20 mouse cellular contexts compared by ENCODE assay signal in the genomic region with DNA sequence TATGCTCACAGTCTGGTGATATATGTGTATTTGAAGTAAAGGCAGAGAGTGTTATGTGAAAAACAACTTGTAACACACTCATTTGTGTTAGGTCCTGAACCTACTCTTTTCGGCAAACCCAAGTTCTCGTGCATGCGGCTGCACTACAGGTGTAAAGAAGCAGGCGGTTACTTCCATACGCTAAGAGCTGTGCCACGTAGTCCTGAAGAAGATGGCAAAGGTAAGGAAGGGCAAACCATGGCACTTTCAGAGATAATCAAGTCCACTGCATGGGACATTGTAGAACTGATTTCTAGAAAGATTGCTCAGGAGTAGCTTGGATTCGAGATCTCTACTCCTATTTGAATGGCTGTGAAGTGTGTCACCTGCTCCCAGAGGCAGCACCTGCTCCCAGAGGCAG. TPM values are rescaled to one million over a fixed set of nuclear protein-coding genes. Genes with fewer than 3 reads are reported as not detected.
DNase-seq lines count a peak whose midpoint lies in the region; ATAC-seq and TF ChIP-seq lines count a peak whose summit lies in the region.
"Had no signal": no experiment of that assay in that cellular context is flagged by ENCODE, and none has a peak within 500 bp of the region (broad histone marks: within the 10 kb centered on the region; RNA-seq: fewer than 3 reads in every experiment).

No protein-coding gene starts in this region.

- H3K4me1 ChIP-seq in hindbrain, postnatal 0 days (ENCODE audit: insufficient read depth, low read length): no peaks in the 10 kb centered on the region
- peaks cover 3% of the 10 kb centered on the region; the same call in 1 of the 2 replicates for H3K4me1 ChIP-seq in hindbrain, embryonic 16.5 days (ENCODE audit: control insufficient read depth, insufficient read depth, low read depth, low read length)
- peaks cover 25% of the 10 kb centered on the region for H3K4me1 ChIP-seq in neural tube, embryonic 13.5 days (replicated peaks)
- peaks cover 15% of the 10 kb centered on the region for H3K4me1 ChIP-seq in neural tube, embryonic 15.5 days
- H3K4me1 ChIP-seq: embryonic facial prominence, embryonic 13.5 days; heart, embryonic 15.5 days; intestine, embryonic 15.5 days had no signal

- peak; percentile 28 for DNase-seq in heart, adult 11 months
- DNase-seq in heart, postnatal 14 days: no peak
- no peak for DNase-seq in hindbrain, postnatal 0 days (ENCODE audit: low spot score)
- DNase-seq in neural tube, embryonic 10.5 days (ENCODE audit: extremely low spot score, low spot score): no peak
- no peak for DNase-seq in spleen, adult 18-20 months
- DNase-seq: adrenal gland, adult 2 months; adrenal gland, postnatal 36 days; cerebellum, adult 8-10 months; cerebellum, postnatal 25 days; gastrocnemius, postnatal 10 days; heart, adult 2 months had no signal

- no peak overlapping the region for H3K27ac ChIP-seq in hindbrain, postnatal 0 days
- H3K27ac ChIP-seq in hindbrain, embryonic 16.5 days (ENCODE audit: low read depth, low read length): no peak overlapping the region
- H3K27ac ChIP-seq in neural tube, embryonic 13.5 days (replicated peaks): no peak overlapping the region
- H3K27ac ChIP-seq in neural tube, embryonic 15.5 days (replicated peaks): no peak overlapping the region
- H3K27ac ChIP-seq: embryonic facial prominence, embryonic 13.5 days; heart, adult 2 months; heart, embryonic 15.5 days; intestine, embryonic 15.5 days had no signal

- peak overlapping the region; percentile 39; the same call in 1 of the 2 replicates for H3K4me3 ChIP-seq in hindbrain, postnatal 0 days (ENCODE audit: low read length)
- no peak overlapping the region for H3K4me3 ChIP-seq in hindbrain, embryonic 16.5 days (ENCODE audit: low read length)
- no peak overlapping the region for H3K4me3 ChIP-seq in neural tube, embryonic 13.5 days
- H3K4me3 ChIP-seq in neural tube, embryonic 15.5 days (replicated peaks): no peak overlapping the region
- H3K4me3 ChIP-seq: embryonic facial prominence, embryonic 13.5 days; forebrain, embryonic 12.5 days; heart, adult 2 months; heart, embryonic 15.5 days; intestine, embryonic 15.5 days had no signal

- TF ChIP-seq CTCF in hindbrain, postnatal 0 days (IDR thresholded peaks at IDR 0.05; ENCODE audit: low read depth): no peak

- H3K9ac ChIP-seq in hindbrain, postnatal 0 days (replicated peaks; ENCODE audit: low read length): no peak overlapping the region
- no peak overlapping the region for H3K9ac ChIP-seq in hindbrain, embryonic 16.5 days (ENCODE audit: low read depth, low read length)
- no peak overlapping the region for H3K9ac ChIP-seq in neural tube, embryonic 13.5 days
- no peak overlapping the region for H3K9ac ChIP-seq in neural tube, embryonic 15.5 days (replicated peaks)
- H3K9ac ChIP-seq: embryonic facial prominence, embryonic 13.5 days; forebrain, embryonic 12.5 days; heart, embryonic 15.5 days; intestine, embryonic 15.5 days had no signal

- no peaks in the 10 kb centered on the region for H3K9me3 ChIP-seq in hindbrain, postnatal 0 days (ENCODE audit: low read length)
- H3K9me3 ChIP-seq in hindbrain, embryonic 16.5 days (ENCODE audit: control insufficient read depth, low read length): peaks cover 5% of the 10 kb centered on the region
- peaks cover 14% of the 10 kb centered on the region for H3K9me3 ChIP-seq in neural tube, embryonic 13.5 days
- H3K9me3 ChIP-seq in neural tube, embryonic 15.5 days (replicated peaks): no peaks in the 10 kb centered on the region
- H3K9me3 ChIP-seq: heart, embryonic 15.5 days; intestine, embryonic 15.5 days had no signal

- H3K36me3 ChIP-seq in hindbrain, postnatal 0 days (ENCODE audit: insufficient read depth, low read length): peaks cover 23% of the 10 kb centered on the region; the same call in 1 of the 2 replicates
- H3K36me3 ChIP-seq in hindbrain, embryonic 16.5 days (ENCODE audit: control insufficient read depth, insufficient read depth, low read length): peaks cover 24% of the 10 kb centered on the region
- H3K36me3 ChIP-seq in neural tube, embryonic 13.5 days: peaks cover 56% of the 10 kb centered on the region
- peaks cover 49% of the 10 kb centered on the region for H3K36me3 ChIP-seq in neural tube, embryonic 15.5 days

- no peaks in the 10 kb centered on the region for H3K27me3 ChIP-seq in hindbrain, postnatal 0 days (ENCODE audit: insufficient read depth, low read length)
- H3K27me3 ChIP-seq in hindbrain, embryonic 16.5 days (replicated peaks; ENCODE audit: control insufficient read depth, insufficient read depth, low read length): no peaks in the 10 kb centered on the region
- H3K27me3 ChIP-seq in neural tube, embryonic 13.5 days: no peaks in the 10 kb centered on the region
- H3K27me3 ChIP-seq in neural tube, embryonic 15.5 days (replicated peaks): no peaks in the 10 kb centered on the region
- H3K27me3 ChIP-seq: embryonic facial prominence, embryonic 13.5 days; forebrain, embryonic 12.5 days; heart, embryonic 15.5 days; intestine, embryonic 15.5 days had no signal

- no peak for ATAC-seq in hindbrain, postnatal 0 days
- ATAC-seq in hindbrain, embryonic 16.5 days: no peak
- no peak for ATAC-seq in neural tube, embryonic 13.5 days (ENCODE audit: low read depth)
- no peak for ATAC-seq in neural tube, embryonic 15.5 days (ENCODE audit: low FRiP score)
- ATAC-seq: forebrain, embryonic 16.5 days; intestine, embryonic 15.5 days had no signal

- peak overlapping the region; percentile 55 for H3K4me2 ChIP-seq in hindbrain, postnatal 0 days (ENCODE audit: low read depth, low read length)
- H3K4me2 ChIP-seq in hindbrain, embryonic 16.5 days (ENCODE audit: low read length): no peak overlapping the region
- peak overlapping the region; percentile 55; the same call in 1 of the 2 replicates for H3K4me2 ChIP-seq in neural tube, embryonic 13.5 days
- H3K4me2 ChIP-seq in neural tube, embryonic 15.5 days: peak overlapping the region; percentile 60; the same call in 1 of the 2 replicates
- H3K4me2 ChIP-seq: embryonic facial prominence, embryonic 13.5 days; heart, embryonic 11.5 days; heart, embryonic 15.5 days; intestine, embryonic 15.5 days had no signal

- WGBS in hindbrain, postnatal 0 days: 92% methylated on average over 7 of the region's 7 CpGs
- WGBS in hindbrain, embryonic 16.5 days: 92% methylated on average over 7 of the region's 7 CpGs
- 91% methylated on average over 7 of the region's 7 CpGs for WGBS in neural tube, embryonic 13.5 days
- 91% methylated on average over 7 of the region's 7 CpGs for WGBS in neural tube, embryonic 15.5 days

- intact Hi-C loops in heart, postnatal 14 days (cut with DNase I): loop anchor here (5.0 kb wide), 1 partner anchor 320 kb away; no protein-coding TSS in a partner anchor

RNA-seq across cellular contexts. Expression of gene Mcmbp, which starts 48.1 kb away (rescaled TPM):
- 10 to 100 TPM; 26.3 to 27.2 TPM for total RNA-seq in heart, postnatal 14 days (2021)
- 28.7 and 39.4 TPM in 2 replicates for total RNA-seq in hindbrain, postnatal 0 days (2014; rRNA removed)
- polyA plus RNA-seq in hindbrain, postnatal 0 days (2015; fragmentation: Nextera tagmentation; extraction: Ambion mirVana): 38.5 and 41.2 TPM in 2 replicates
- polyA plus RNA-seq in hindbrain, embryonic 16.5 days (2015; fragmentation: Nextera tagmentation; extraction: Ambion mirVana): 34.6 and 40.4 TPM in 2 replicates
- 50.0 and 52.8 TPM in 2 replicates for polyA plus RNA-seq in neural tube, embryonic 13.5 days (2015; fragmentation: Nextera tagmentation; extraction: Ambion mirVana)
- 39.5 and 42.8 TPM in 2 replicates for polyA plus RNA-seq in neural tube, embryonic 15.5 days (2015; fragmentation: Nextera tagmentation; extraction: Ambion mirVana)

RNA-seq across cellular contexts. Expression of gene Sec23ip, which starts 52.6 kb away (rescaled TPM):
- 10 to 100 TPM; 27.7 to 31.6 TPM for total RNA-seq in heart, postnatal 14 days (2021)
- total RNA-seq in hindbrain, postnatal 0 days (2014; rRNA removed): 18.7 and 19.0 TPM in 2 replicates
- polyA plus RNA-seq in hindbrain, postnatal 0 days (2015; fragmentation: Nextera tagmentation; extraction: Ambion mirVana): 24.6 and 26.1 TPM in 2 replicates
- 32.8 and 36.3 TPM in 2 replicates for polyA plus RNA-seq in hindbrain, embryonic 16.5 days (2015; fragmentation: Nextera tagmentation; extraction: Ambion mirVana)
- polyA plus RNA-seq in neural tube, embryonic 13.5 days (2015; fragmentation: Nextera tagmentation; extraction: Ambion mirVana): 37.8 and 42.4 TPM in 2 replicates
- 35.7 and 36.6 TPM in 2 replicates for polyA plus RNA-seq in neural tube, embryonic 15.5 days (2015; fragmentation: Nextera tagmentation; extraction: Ambion mirVana)
